Mouse (Mus musculus) spleen, adult 2 months (tissue): ENCODE results near the gene Rtcb.

Experiments
- CTCF ChIP-seq: fragments of 200-500 bp; IDR thresholded peaks from 2 replicates; pipeline ENCODE4 v1.5.1; 2011; ENCODE audit warnings: mild to moderate bottlenecking, inconsistent platforms; ENCODE audit not compliant: insufficient read depth, insufficient read length, insufficient replicate concordance; ENCODE audit errors: extremely low read depth
- POLR2A ChIP-seq: fragments of 200-500 bp; IDR thresholded peaks from 2 replicates; pipeline ENCODE4 v1.6.1; 2011; ENCODE audit warnings: low read depth, low read length, inconsistent platforms

GRCm38 (mm10) chr10:85971826-85972225, 14.2 kb upstream of the Rtcb start:
- TF ChIP-seq POLR2A (no peak), CTCF (no peak)
